Mouse (Mus musculus) heart, postnatal 0 days (tissue): ENCODE results near the gene Mrps33.

Experiments
- CTCF ChIP-seq: IDR thresholded peaks from 2 replicates; pipeline ENCODE4 v1.5.1; 2016; ENCODE audit warnings: antibody characterized with exemption, control low read depth, low read depth
- EP300 ChIP-seq: IDR thresholded peaks from 2 replicates; pipeline ENCODE4 v1.6.1; 2016; ENCODE audit warnings: antibody characterized with exemption, low read depth

GRCm38 (mm10) chr6:39783521-39783920 is 27.3 kb downstream of the Mrps33 start:
- TF ChIP-seq CTCF = no peak
- no peak for TF ChIP-seq EP300
